Mouse (Mus musculus) kidney, postnatal 0 days (tissue): ENCODE results near the gene 1700018G05Rik. TPM values are rescaled to one million over a fixed set of nuclear protein-coding genes. Genes with fewer than 3 reads are reported as not detected.
"Not testable (repeated sequence)": the region's sequence is repeated elsewhere in the genome, so short reads cannot be mapped to it uniquely, and the experiment has no call there.

Experiments
- ATAC-seq: fragments of 200-750 bp; cut with Nextera tagmentation; replicated peaks from 2 replicates; pipeline ENCODE4 v1.8.0; 2017; ENCODE audit warnings: low read depth, moderate number of reproducible peaks, moderate TSS enrichment, moderate library complexity; ENCODE audit not compliant: low FRiP score
- DNase-seq: peaks from one replicate; pipeline ENCODE4 v3.0.0-alpha.2; 2016; ENCODE audit warnings: low spot score
- H3K27ac ChIP-seq: fragments of 300-500 bp; sonication (generic); 2 replicates; pipeline ENCODE4 v1.5.1; 2014; ENCODE audit warnings: mild to moderate bottlenecking
- H3K27me3 ChIP-seq: fragments of 300-500 bp; sonication (generic); 2 replicates; pipeline ENCODE4 v1.6.1; 2014; ENCODE audit warnings: low read length, mixed read lengths; ENCODE audit not compliant: insufficient read depth
- H3K36me3 ChIP-seq: fragments of 300-500 bp; sonication (generic); 2 replicates; pipeline ENCODE4 v1.6.1; 2014; ENCODE audit warnings: low read length, mixed read lengths; ENCODE audit not compliant: insufficient read depth
- H3K4me1 ChIP-seq: fragments of 300-500 bp; sonication (generic); replicated peaks from 2 replicates; pipeline ENCODE4 v1.6.1; 2014; ENCODE audit warnings: antibody characterized with exemption, low read length, mixed read lengths; ENCODE audit not compliant: insufficient read depth
- H3K4me2 ChIP-seq: fragments of 300-500 bp; sonication (generic); 2 replicates; pipeline ENCODE4 v1.6.1; 2014; ENCODE audit warnings: mild to moderate bottlenecking, low read length, moderate library complexity, mixed read lengths
- H3K4me3 ChIP-seq: fragments of 300-500 bp; sonication (generic); replicated peaks from 2 replicates; pipeline ENCODE4 v1.5.1; 2014; ENCODE audit warnings: low read depth, low read length
- H3K9ac ChIP-seq: fragments of 300-500 bp; sonication (generic); 2 replicates; pipeline ENCODE4 v1.6.1; 2014; ENCODE audit warnings: low read depth, low read length
- H3K9me3 ChIP-seq: fragments of 300-500 bp; sonication (generic); replicated peaks from 2 replicates; pipeline ENCODE4 v1.6.1; 2016; ENCODE audit warnings: low read length, inconsistent platforms, mixed read lengths
- CTCF ChIP-seq: IDR thresholded peaks from 2 replicates; pipeline ENCODE4 v1.5.1; 2016; ENCODE audit warnings: antibody characterized with exemption, low read depth, mild to moderate bottlenecking, moderate library complexity
- WGBS: fragments of 180-500 bp; shearing (Covaris S2); extraction: QIAGEN DNeasy Blood & Tissue Kit; methylation state at CpG from one replicate; pipeline ENCODE4 v1.1.7; 2014; 5-methylcytosine and 5-hydroxymethylcytosine counted together
- polyA plus RNA-seq: library from polyadenylated mRNA; unstranded; fragments of >200 nt; fragmentation: Nextera tagmentation; extraction: Ambion mirVana; gene quantifications from 2 replicates; pipeline ENCODE4 v1.2.1, GENCODE M21; 2015

Gene 1700018G05Rik
- polyA plus RNA-seq: not detected in 2 replicates

- WGBS: 85% methylated on average over 6 of the region's 6 CpGs
- not testable (repeated sequence) for ATAC-seq, DNase-seq
Observed at GRCm38 (mm10) chrX:102928072-102928471, at the start of gene 1700018G05Rik. 1700018G05Rik (plus strand) TSS chrX:102928372.

GRCm38 (mm10) chrX:102908587-102908986, 19.6 kb upstream of the 1700018G05Rik start, which contains the start of the genes Dmrtc1a and 1700011M02Rik:
Dmrtc1a (minus strand) TSS chrX:102908687.
1700011M02Rik (plus strand) TSS chrX:102908905.
- not testable (repeated sequence) for H3K4me3 ChIP-seq, ATAC-seq, H3K9me3 ChIP-seq, H3K9ac ChIP-seq, DNase-seq, H3K4me2 ChIP-seq, H3K36me3 ChIP-seq, H3K27me3 ChIP-seq, H3K27ac ChIP-seq, H3K4me1 ChIP-seq
- 79% methylated on average over 6 of the region's 9 CpGs for WGBS

More at GRCm38 (mm10) chrX:102928072-102928471, at the start of gene 1700018G05Rik:
- H3K27ac ChIP-seq, H3K27me3 ChIP-seq, H3K4me1 ChIP-seq, H3K4me2 ChIP-seq, H3K4me3 ChIP-seq, H3K36me3 ChIP-seq, H3K9ac ChIP-seq, H3K9me3 ChIP-seq: not testable (repeated sequence)

DNA sequence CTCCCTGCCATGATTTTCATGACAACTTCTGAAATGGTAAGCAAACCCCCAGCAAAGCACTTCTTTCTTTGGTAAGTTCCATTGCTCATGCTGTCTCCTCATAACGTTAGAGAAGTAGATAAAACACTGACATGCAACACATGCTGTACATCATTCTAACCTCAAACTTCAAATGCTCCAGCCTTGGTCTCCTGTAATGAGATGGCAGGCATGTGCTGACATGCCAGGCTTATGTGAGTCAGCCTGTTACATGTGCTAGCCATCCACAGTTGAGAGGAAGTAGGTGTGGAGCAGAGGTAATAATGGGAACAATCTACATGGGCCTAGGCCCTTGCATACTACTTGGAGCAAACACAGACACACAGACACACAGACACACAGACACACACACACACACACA, 13.3 kb upstream of the 1700018G05Rik start:
- not testable (repeated sequence) for H3K9ac ChIP-seq, H3K4me3 ChIP-seq, ATAC-seq, H3K9me3 ChIP-seq, H3K27me3 ChIP-seq, DNase-seq, H3K27ac ChIP-seq, H3K4me1 ChIP-seq, H3K36me3 ChIP-seq, H3K4me2 ChIP-seq
- WGBS: 85% methylated on average over 1 of the region's 1 CpGs

DNA sequence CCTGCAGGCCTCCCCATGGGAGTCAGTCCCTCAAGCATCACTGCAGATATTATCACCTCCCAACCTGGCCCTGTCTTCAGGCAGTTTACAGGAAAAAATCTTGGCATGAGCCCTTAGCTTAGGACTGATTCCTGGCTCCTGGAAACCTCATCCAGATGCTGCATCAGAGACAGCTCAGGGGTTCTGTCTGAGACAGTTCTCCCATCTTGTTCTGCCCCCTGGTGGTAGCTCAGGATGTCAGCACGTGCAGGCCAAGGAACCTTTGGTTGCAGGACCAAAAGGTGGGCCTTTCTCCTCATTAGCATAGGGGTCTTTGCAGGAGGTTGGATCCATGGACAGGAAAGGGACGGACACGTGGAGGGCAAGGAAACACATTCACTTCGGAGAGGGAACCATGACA, 1.5 kb upstream of the 1700018G05Rik start:
- not testable (repeated sequence) for H3K27me3 ChIP-seq, H3K4me1 ChIP-seq, H3K27ac ChIP-seq, ATAC-seq, DNase-seq, H3K4me3 ChIP-seq, H3K9me3 ChIP-seq, H3K4me2 ChIP-seq, H3K9ac ChIP-seq, H3K36me3 ChIP-seq
- WGBS: 34% methylated on average over 4 of the region's 4 CpGs
- TF ChIP-seq CTCF: peak; percentile 58

DNA sequence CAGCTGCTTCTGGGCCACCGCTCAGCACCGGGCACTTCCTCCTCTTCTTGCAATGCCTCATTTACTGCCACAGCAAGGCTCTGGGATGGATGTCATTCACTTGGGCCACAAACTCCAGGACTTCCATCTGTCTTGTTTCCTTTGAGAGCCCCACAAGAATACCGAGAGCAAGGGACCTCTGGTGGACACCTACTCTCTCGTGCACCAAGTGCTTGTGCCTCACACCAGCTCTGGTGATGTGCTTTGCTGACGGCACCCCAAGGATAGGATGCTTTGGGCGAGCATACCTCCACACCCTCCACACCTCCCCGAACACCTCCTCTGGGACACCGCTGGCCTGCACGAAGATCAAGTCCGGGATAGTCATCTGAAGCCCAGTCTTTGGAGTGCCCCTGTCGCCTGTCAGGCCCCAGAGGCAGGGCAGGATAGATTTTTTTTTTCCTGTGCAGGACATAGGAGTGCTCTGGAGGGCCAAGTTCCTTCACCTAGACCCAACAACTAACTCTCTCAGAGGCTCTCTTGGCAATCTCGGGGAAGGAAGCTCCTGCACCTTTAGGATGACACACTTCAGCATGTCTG, 4.9 kb downstream of the 1700018G05Rik start:
- peak overlapping the region; percentile 43 for H3K4me3 ChIP-seq
- peak overlapping the region; percentile 64 for H3K4me2 ChIP-seq
- H3K27ac ChIP-seq: no peak overlapping the region
- ATAC-seq (no peak), DNase-seq (no peak)
- TF ChIP-seq CTCF: no peak
- H3K9me3 ChIP-seq: no peaks in the 10 kb centered on the region
- H3K27me3 ChIP-seq: 0 out of 2 replicates have a peak, but pooled peaks cover under 1% of the 10 kb centered on the region
- H3K4me1 ChIP-seq: no peaks in the 10 kb centered on the region
- H3K36me3 ChIP-seq: no peaks in the 10 kb centered on the region
- 53% methylated on average over 12 of the region's 12 CpGs for WGBS
- H3K9ac ChIP-seq: peak overlapping the region; percentile 47; the same call in 1 of the 2 replicates

GRCm38 (mm10) chrX:102933571-102934394, 5.6 kb downstream of the 1700018G05Rik start:
- Histone ChIP-seq H3K9me3 (no peaks in the 10 kb centered on the region), H3K36me3 (no peaks in the 10 kb centered on the region), H3K4me3 (peak overlapping the region; percentile 43), H3K27ac (no peak overlapping the region), H3K9ac (peak overlapping the region; percentile 47; the same call in 1 of the 2 replicates), H3K4me1 (no peaks in the 10 kb centered on the region), H3K4me2 (peak overlapping the region; percentile 64), H3K27me3 (0 out of 2 replicates have a peak, but pooled peaks cover 6% of the 10 kb centered on the region)
- 37% methylated on average over 63 of the region's 68 CpGs for WGBS
- peak; percentile 58 for TF ChIP-seq CTCF
- peak; percentile 29 for DNase-seq
- ATAC-seq: peak; percentile 72; the same call in 1 of the 2 replicates
